Mouse (Mus musculus): ENCODE data around the gene Rps6kc1. TPM values are rescaled to one million over a fixed set of nuclear protein-coding genes. Genes with fewer than 3 reads are reported as not detected.
A peak's percentile ranks its signal among the peaks of the same experiment; 100 is the strongest.

Gene Rps6kc1
- polyA plus RNA-seq, 1 experiment from 2014 or later = 15.4 TPM

DNA sequence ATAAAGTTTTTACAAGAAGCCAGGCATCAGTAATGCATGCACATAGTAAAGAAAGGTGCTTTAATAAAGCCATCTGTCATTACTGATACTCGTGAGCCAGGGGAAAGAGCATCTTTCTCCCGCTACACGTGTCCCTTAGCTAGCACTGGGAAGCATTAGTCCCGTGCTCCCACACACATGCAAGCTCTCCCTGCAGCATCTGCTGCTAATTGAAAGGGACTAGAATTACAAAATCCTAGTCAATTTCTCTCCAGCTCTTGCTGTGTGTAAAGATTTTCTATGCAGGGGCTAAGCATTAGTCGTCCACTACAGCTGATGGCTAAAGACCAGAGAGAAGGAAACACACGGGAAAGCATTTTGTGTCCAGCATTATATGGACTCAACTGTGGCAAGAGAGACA lies 120.8 kb downstream of the Rps6kc1 start:
- Histone ChIP-seq H3K4me2 (ENCODE audit: low read depth, low read length) (no peak overlapping the region), H3K27ac (replicated peaks; ENCODE audit: low read depth, low read length) (no peak overlapping the region), H3K27me3 (replicated peaks; ENCODE audit: control insufficient read depth, insufficient read depth, low read length) (no peaks in the 10 kb centered on the region), H3K36me3 (ENCODE audit: control insufficient read depth, insufficient read depth, low read length) (no peaks in the 10 kb centered on the region), H3K9me3 (ENCODE audit: control insufficient read depth, low read length) (no peaks in the 10 kb centered on the region), H3K9ac (ENCODE audit: low read depth, low read length) (no peak overlapping the region), H3K4me1 (ENCODE audit: control insufficient read depth, insufficient read depth, low read length) (no peaks in the 10 kb centered on the region), H3K4me3 (ENCODE audit: low read depth, low read length) (no peak overlapping the region)
- 53% methylated on average over 6 of the region's 6 CpGs for WGBS
- no peak for ATAC-seq (ENCODE audit: low read depth)
- no peak for DNase-seq (ENCODE audit: low spot score)

DNA sequence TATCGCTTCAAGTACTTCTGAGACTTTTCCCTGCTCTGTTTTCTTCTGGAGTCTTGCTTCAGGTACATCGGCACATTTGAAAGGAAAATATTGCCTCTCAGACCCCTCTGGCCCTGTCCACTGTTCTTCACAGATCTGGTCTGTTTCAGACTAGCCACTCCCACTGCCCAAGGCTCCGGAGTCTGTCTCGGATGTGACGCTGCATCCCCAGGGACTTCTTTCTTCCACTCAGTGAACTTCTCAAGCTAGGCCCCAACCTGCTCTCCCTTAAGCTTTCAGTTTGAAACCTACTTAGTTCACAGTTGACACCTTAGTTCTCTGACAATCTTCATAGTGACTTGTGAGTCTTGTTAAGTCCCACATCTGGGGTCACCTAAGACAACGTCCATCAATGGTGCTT lies 133.9 kb downstream of the Rps6kc1 start:
- DNase-seq (ENCODE audit: low spot score) (peak; percentile 40), ATAC-seq (ENCODE audit: low read depth) (no peak)
- Histone ChIP-seq H3K4me2 (ENCODE audit: low read depth, low read length) (no peak overlapping the region), H3K27ac (replicated peaks; ENCODE audit: low read depth, low read length) (no peak overlapping the region), H3K9me3 (ENCODE audit: control insufficient read depth, low read length) (no peaks in the 10 kb centered on the region), H3K4me1 (ENCODE audit: control insufficient read depth, insufficient read depth, low read length) (no peaks in the 10 kb centered on the region), H3K9ac (ENCODE audit: low read depth, low read length) (no peak overlapping the region), H3K4me3 (ENCODE audit: low read depth, low read length) (no peak overlapping the region), H3K36me3 (ENCODE audit: control insufficient read depth, insufficient read depth, low read length) (peaks cover 26% of the 10 kb centered on the region; the same call in 1 of the 2 replicates), H3K27me3 (replicated peaks; ENCODE audit: control insufficient read depth, insufficient read depth, low read length) (no peaks in the 10 kb centered on the region)
- 46% methylated on average over 6 of the region's 6 CpGs for WGBS

DNA sequence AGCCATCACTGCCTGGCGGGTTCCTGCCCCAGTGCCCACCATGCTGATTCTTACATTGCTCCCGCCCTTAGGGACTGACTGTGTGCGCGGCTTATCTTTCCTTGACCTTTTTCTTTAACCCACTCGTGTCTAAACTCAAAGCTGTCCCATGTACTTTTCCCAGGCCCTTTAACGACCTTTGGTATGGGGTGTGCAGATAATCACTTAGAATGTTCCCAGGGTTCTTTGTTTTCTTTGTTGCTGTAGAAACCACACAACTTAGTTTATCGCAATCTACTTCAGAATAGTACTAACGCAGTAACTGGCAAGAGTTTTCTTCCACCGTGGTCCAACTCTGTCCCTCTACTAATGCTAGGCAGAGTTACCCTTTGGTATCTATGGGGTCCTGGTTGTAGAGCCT lies 135.3 kb downstream of the Rps6kc1 start:
- Histone ChIP-seq H3K9ac (ENCODE audit: low read depth, low read length) (no peak overlapping the region), H3K36me3 (ENCODE audit: control insufficient read depth, insufficient read depth, low read length) (peaks cover 31% of the 10 kb centered on the region), H3K4me2 (ENCODE audit: low read depth, low read length) (no peak overlapping the region), H3K4me1 (ENCODE audit: control insufficient read depth, insufficient read depth, low read length) (no peaks in the 10 kb centered on the region), H3K4me3 (ENCODE audit: low read depth, low read length) (no peak overlapping the region), H3K27me3 (replicated peaks; ENCODE audit: control insufficient read depth, insufficient read depth, low read length) (no peaks in the 10 kb centered on the region), H3K27ac (replicated peaks; ENCODE audit: low read depth, low read length) (no peak overlapping the region), H3K9me3 (ENCODE audit: control insufficient read depth, low read length) (no peaks in the 10 kb centered on the region)
- WGBS = 87% methylated on average over 9 of the region's 9 CpGs
- DNase-seq (ENCODE audit: low spot score) (no peak), ATAC-seq (ENCODE audit: low read depth) (no peak)

DNA sequence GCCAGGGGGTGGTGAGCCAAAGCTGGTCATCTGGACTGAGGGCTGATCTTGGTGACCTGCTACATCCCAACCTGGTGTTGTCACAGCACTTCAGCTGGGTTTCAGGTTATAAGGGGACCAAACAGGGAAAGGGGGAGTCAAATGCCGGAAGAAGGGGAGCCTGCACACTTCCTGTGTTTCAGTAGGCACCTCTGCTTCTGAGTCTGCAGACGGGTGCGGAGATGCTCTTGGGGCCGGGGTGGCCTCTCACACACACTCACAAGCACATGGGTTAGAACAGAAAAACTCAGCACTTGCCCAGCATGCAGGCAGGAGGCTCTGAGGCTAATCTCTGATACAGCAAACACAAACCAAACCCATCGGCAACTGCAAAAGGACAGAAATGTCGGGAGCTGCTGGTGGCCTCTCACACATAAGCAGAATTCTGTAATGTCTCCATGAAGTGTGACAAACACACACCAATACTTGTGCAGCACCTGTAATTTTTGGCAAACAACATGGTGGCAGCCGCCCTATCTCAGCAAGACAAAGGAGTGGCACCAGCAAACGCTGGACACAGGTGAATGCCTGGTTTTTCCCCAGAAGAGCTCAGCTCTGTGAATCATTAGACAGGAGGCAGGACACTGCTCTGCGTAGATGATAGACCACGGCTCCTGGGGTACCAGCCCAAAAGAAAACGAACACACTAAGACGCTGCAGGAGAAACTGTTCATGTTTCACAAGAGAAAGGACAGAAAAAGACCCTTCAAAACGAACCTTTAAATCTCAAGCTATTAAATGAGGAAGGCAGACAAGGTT lies 139.3 kb downstream of the Rps6kc1 start:
- ATAC-seq (ENCODE audit: low read depth) (no peak), DNase-seq (ENCODE audit: low spot score) (no peak)
- no peaks in the 10 kb centered on the region for H3K4me1 ChIP-seq (ENCODE audit: control insufficient read depth, insufficient read depth, low read length)
- H3K9me3 ChIP-seq (ENCODE audit: control insufficient read depth, low read length) = no peaks in the 10 kb centered on the region
- H3K4me3 ChIP-seq (ENCODE audit: low read depth, low read length) = no peak overlapping the region
- peaks cover 24% of the 10 kb centered on the region for H3K36me3 ChIP-seq (ENCODE audit: control insufficient read depth, insufficient read depth, low read length)
- no peak overlapping the region for H3K27ac ChIP-seq (replicated peaks; ENCODE audit: low read depth, low read length)
- no peak overlapping the region for H3K9ac ChIP-seq (ENCODE audit: low read depth, low read length)
- no peaks in the 10 kb centered on the region for H3K27me3 ChIP-seq (replicated peaks; ENCODE audit: control insufficient read depth, insufficient read depth, low read length)
- WGBS = 85% methylated on average over 13 of the region's 13 CpGs
- H3K4me2 ChIP-seq (ENCODE audit: low read depth, low read length) = no peak overlapping the region

DNA sequence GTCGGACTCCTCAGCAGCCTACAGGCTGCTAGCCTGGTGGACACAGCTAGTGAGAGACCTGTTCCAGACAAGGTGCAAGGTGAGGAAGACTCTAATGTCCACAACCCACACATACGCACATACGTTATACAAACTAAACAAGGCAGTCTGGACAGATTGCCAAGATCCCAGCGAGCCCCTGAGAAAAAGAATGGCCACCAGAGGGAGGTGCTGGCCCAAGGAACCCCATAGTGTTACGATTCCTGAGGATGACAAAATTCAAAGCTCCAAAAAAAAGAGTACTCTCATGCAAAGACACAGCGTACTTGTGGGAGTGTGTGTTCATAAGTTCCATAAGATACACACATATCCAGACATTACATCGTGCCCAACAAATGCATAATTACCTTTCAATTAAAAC lies 141.8 kb downstream of the Rps6kc1 start:
- H3K9me3 ChIP-seq (ENCODE audit: control insufficient read depth, low read length) = no peaks in the 10 kb centered on the region
- ATAC-seq (ENCODE audit: low read depth) = no peak
- H3K4me1 ChIP-seq (ENCODE audit: control insufficient read depth, insufficient read depth, low read length) = no peaks in the 10 kb centered on the region
- no peak overlapping the region for H3K27ac ChIP-seq (replicated peaks; ENCODE audit: low read depth, low read length)
- H3K36me3 ChIP-seq (ENCODE audit: control insufficient read depth, insufficient read depth, low read length) = peaks cover 16% of the 10 kb centered on the region
- no peak overlapping the region for H3K4me2 ChIP-seq (ENCODE audit: low read depth, low read length)
- no peak overlapping the region for H3K9ac ChIP-seq (ENCODE audit: low read depth, low read length)
- no peak for DNase-seq (ENCODE audit: low spot score)
- WGBS = 75% methylated on average over 7 of the region's 7 CpGs
- no peak overlapping the region for H3K4me3 ChIP-seq (ENCODE audit: low read depth, low read length)
- no peaks in the 10 kb centered on the region for H3K27me3 ChIP-seq (replicated peaks; ENCODE audit: control insufficient read depth, insufficient read depth, low read length)

DNA sequence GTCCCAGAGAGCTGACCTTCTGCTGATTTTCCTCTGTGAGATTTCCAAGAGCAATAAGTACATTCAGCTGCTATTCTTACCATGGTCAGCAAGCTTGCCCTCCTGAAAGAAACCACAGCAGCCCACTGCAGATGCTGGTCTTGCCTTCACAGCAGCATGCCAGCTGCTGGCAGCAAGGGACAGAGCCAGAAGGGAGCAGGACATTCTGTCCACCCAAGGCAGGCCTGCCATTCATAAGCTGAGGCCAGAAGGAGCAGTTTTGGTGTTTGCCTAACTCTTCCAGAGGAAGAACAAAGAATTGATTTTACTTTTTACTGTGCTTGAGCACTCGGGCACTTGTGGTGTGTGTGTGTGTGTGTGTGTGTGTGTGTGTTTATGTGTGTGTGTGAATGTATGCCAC lies 143.3 kb downstream of the Rps6kc1 start:
- Histone ChIP-seq H3K4me2 (ENCODE audit: low read depth, low read length) (no peak overlapping the region), H3K9me3 (ENCODE audit: control insufficient read depth, low read length) (no peaks in the 10 kb centered on the region), H3K27ac (replicated peaks; ENCODE audit: low read depth, low read length) (no peak overlapping the region), H3K4me1 (ENCODE audit: control insufficient read depth, insufficient read depth, low read length) (no peaks in the 10 kb centered on the region), H3K9ac (ENCODE audit: low read depth, low read length) (no peak overlapping the region), H3K36me3 (ENCODE audit: control insufficient read depth, insufficient read depth, low read length) (peaks cover 11% of the 10 kb centered on the region), H3K4me3 (ENCODE audit: low read depth, low read length) (no peak overlapping the region), H3K27me3 (replicated peaks; ENCODE audit: control insufficient read depth, insufficient read depth, low read length) (no peaks in the 10 kb centered on the region)
- ATAC-seq (ENCODE audit: low read depth) (no peak), DNase-seq (ENCODE audit: low spot score) (no peak)
- WGBS = 77% methylated on average over 1 of the region's 1 CpGs

DNA sequence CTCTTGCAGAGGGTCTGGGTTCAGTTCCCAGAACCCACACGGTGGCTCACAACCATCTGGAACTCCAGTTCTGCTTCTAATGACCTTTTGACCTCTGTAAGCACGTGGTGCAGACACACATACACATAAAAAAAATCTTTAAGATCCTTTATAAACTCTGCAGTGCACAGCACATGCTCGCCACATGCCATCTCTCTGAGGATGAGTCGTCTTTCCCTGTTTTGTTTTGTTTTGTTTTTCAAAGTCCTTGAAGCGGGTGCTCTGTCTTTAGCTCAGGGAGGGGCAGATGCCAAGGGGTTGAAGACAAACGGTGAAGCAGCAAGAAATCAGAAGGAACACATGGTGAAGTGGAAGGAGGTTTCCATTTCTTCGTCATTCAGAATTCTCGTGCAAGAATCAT lies 143.9 kb downstream of the Rps6kc1 start:
- no peak overlapping the region for H3K4me2 ChIP-seq (ENCODE audit: low read depth, low read length)
- peaks cover 5% of the 10 kb centered on the region for H3K36me3 ChIP-seq (ENCODE audit: control insufficient read depth, insufficient read depth, low read length)
- DNase-seq (ENCODE audit: low spot score) = no peak
- no peak for ATAC-seq (ENCODE audit: low read depth)
- H3K4me1 ChIP-seq (ENCODE audit: control insufficient read depth, insufficient read depth, low read length) = no peaks in the 10 kb centered on the region
- H3K9me3 ChIP-seq (ENCODE audit: control insufficient read depth, low read length) = no peaks in the 10 kb centered on the region
- 32% methylated on average over 8 of the region's 8 CpGs for WGBS
- H3K27ac ChIP-seq (replicated peaks; ENCODE audit: low read depth, low read length) = no peak overlapping the region
- H3K9ac ChIP-seq (ENCODE audit: low read depth, low read length) = no peak overlapping the region
- no peak overlapping the region for H3K4me3 ChIP-seq (ENCODE audit: low read depth, low read length)
- H3K27me3 ChIP-seq (replicated peaks; ENCODE audit: control insufficient read depth, insufficient read depth, low read length) = no peaks in the 10 kb centered on the region

DNA sequence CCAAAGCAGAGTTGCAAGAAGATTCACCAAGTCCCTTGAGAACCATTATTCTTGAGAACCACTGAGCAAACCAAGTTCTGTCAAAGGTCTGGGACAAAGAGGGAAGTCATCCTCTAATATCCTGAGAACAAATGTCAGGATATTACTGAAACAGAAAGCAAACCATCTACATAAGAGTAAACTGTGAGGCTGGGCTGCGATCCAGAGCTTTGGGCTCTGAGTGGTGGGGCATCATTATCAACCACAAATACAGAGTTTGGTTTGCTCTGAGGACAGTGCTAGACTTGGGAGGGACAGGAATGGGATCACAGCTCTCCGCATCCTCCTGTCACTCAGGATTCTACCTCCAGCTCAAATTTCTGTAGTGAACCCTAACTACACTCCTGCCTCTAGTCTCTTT lies 144.8 kb downstream of the Rps6kc1 start:
- ATAC-seq (ENCODE audit: low read depth) (no peak), DNase-seq (ENCODE audit: low spot score) (no peak)
- WGBS = 97% methylated on average over 2 of the region's 2 CpGs
- Histone ChIP-seq H3K4me3 (ENCODE audit: low read depth, low read length) (no peak overlapping the region), H3K9me3 (ENCODE audit: control insufficient read depth, low read length) (no peaks in the 10 kb centered on the region), H3K27me3 (replicated peaks; ENCODE audit: control insufficient read depth, insufficient read depth, low read length) (no peaks in the 10 kb centered on the region), H3K4me2 (ENCODE audit: low read depth, low read length) (no peak overlapping the region), H3K9ac (ENCODE audit: low read depth, low read length) (no peak overlapping the region), H3K36me3 (ENCODE audit: control insufficient read depth, insufficient read depth, low read length) (no peaks in the 10 kb centered on the region), H3K27ac (replicated peaks; ENCODE audit: low read depth, low read length) (no peak overlapping the region), H3K4me1 (ENCODE audit: control insufficient read depth, insufficient read depth, low read length) (no peaks in the 10 kb centered on the region)

DNA sequence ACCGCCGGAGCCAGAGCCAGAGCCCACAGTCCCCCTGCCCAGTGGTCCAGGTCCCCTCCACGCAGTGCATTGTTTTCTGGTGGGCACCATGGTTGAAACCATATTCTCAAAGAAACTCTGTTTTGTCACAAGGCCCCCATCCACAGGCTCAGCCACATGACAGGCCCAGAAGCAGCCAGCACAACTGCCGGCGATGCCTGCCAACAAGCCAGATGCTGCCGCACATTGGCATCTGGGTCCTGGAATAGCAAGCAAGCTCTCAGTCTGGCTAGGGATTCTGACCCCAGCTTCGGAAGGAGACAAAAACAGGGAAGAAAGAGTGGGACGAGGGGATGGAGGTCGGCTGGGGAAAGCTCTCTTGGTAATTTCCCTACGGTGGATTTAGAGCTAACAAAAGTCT lies 147.8 kb downstream of the Rps6kc1 start:
- Histone ChIP-seq H3K4me1 (ENCODE audit: control insufficient read depth, insufficient read depth, low read length) (no peaks in the 10 kb centered on the region), H3K9me3 (ENCODE audit: control insufficient read depth, low read length) (no peaks in the 10 kb centered on the region), H3K9ac (ENCODE audit: low read depth, low read length) (no peak overlapping the region), H3K27me3 (replicated peaks; ENCODE audit: control insufficient read depth, insufficient read depth, low read length) (no peaks in the 10 kb centered on the region), H3K36me3 (ENCODE audit: control insufficient read depth, insufficient read depth, low read length) (no peaks in the 10 kb centered on the region), H3K4me2 (ENCODE audit: low read depth, low read length) (no peak overlapping the region), H3K27ac (replicated peaks; ENCODE audit: low read depth, low read length) (no peak overlapping the region), H3K4me3 (ENCODE audit: low read depth, low read length) (no peak overlapping the region)
- DNase-seq (ENCODE audit: low spot score) (peak; percentile 25), ATAC-seq (ENCODE audit: low read depth) (no peak)
- 65% methylated on average over 10 of the region's 10 CpGs for WGBS

Data from embryonic facial prominence, embryonic 14.5 days (tissue).